Mouse (Mus musculus) kidney, adult 2 months (tissue): ENCODE data around the gene Rom1. TPM values are rescaled to one million over a fixed set of nuclear protein-coding genes. Genes with fewer than 3 reads are reported as not detected.

ENCODE experiments used
- DNase-seq: peaks from one replicate; pipeline ENCODE4 v3.0.0; 2021
- H3K27ac ChIP-seq: fragments of 200-500 bp; 2 replicates; pipeline ENCODE4 v1.5.1; 2012; ENCODE audit warnings: low read depth, low read length, control low read depth, inconsistent platforms; ENCODE audit not compliant: insufficient read depth
- H3K27me3 ChIP-seq: fragments of 200-500 bp; replicated peaks from 2 replicates; pipeline ENCODE4 v1.6.1; 2012; ENCODE audit warnings: mild to moderate bottlenecking, moderate library complexity, low read length, inconsistent platforms; ENCODE audit not compliant: control insufficient read depth, insufficient read depth
- H3K36me3 ChIP-seq: fragments of 200-500 bp; 2 replicates; pipeline ENCODE4 v1.6.1; 2012; ENCODE audit warnings: mild to moderate bottlenecking, moderate library complexity, low read length, inconsistent platforms; ENCODE audit not compliant: control insufficient read depth, insufficient read depth
- H3K4me1 ChIP-seq: fragments of 200-500 bp; 2 replicates; pipeline ENCODE4 v1.6.1; 2011; ENCODE audit warnings: low read length; ENCODE audit not compliant: control insufficient read depth, insufficient read depth
- H3K4me3 ChIP-seq: fragments of 200-500 bp; 2 replicates; pipeline ENCODE4 v1.5.1; 2011; ENCODE audit warnings: mild to moderate bottlenecking, low read depth, low read length, control low read depth; ENCODE audit not compliant: insufficient read depth
- CTCF ChIP-seq: fragments of 200-500 bp; conservative IDR thresholded peaks from 2 replicates; pipeline ENCODE4 v1.5.1; 2011; ENCODE audit warnings: low read depth, mild to moderate bottlenecking, control low read depth, low read length, moderate library complexity, mixed read lengths; ENCODE audit not compliant: insufficient read depth, insufficient read length
- POLR2A ChIP-seq: fragments of 200-500 bp; IDR thresholded peaks from one replicate; pipeline ENCODE4 v1.6.1; 2011; ENCODE audit warnings: low read depth, low read length, control low read depth
- WGBS: fragments of 180-500 bp; shearing (Covaris S2); methylation state at CpG from one replicate; pipeline ENCODE4 v1.1.7; 2018; 5-methylcytosine and 5-hydroxymethylcytosine counted together
- polyA plus RNA-seq: library from polyadenylated mRNA; depleted of rRNA; stranded (reverse); fragments of >200 nt; gene quantifications from 2 replicates; pipeline ENCODE4 v1.2.3, GENCODE M21; 2012

Rom1 gene
- polyA plus RNA-seq, 1 experiment = 12.0 TPM

DNA sequence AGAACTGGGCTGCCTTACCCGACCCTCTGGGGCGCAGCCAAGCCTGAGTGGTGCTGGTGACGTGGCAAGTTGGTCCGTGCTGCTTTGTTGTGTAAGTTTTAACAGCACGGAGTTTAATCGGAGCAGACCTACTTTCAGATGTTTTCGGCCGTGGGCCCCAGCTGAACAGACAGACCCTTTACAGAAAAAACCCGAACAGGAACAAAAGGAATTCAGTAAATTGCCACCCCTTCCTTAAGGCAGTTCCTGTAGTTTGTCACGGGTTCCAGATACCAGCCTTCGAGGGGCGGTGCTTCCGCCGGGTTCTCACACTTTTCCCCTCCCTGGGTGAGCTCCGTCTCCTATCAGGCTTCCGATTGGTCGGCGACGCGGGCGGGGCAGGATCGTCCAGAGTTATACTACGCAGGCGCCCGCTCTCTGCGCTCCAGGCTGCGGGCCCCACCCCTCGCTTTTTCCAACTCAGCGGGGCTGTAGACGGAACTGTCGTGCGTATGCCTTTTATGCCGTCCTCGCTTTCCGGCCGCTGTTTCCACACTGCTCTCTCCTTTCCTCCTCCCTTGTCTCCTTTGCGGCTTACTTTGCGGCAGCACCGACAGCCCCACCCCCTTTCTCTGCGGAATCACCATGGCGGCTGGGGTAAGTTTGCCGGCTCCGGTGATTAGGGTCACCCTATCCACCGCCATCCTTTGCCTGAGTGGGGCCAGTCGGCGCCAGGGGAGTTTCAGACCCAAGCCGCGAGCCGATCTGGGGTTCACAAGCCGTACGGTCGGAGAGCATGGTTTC, 37.6 kb upstream of the Rom1 start, which contains the start of gene Eef1g:
Gene Eef1g (plus strand): TSS at position 452 of the 783 bp plus-strand sequence.
- WGBS = under 1% methylated on average over 52 of the region's 52 CpGs
- Histone ChIP-seq H3K4me1 (peaks cover 4% of the 10 kb centered on the region; the same call in 1 of the 2 replicates), H3K27me3 (no peaks in the 10 kb centered on the region), H3K4me3 (peak within 1 kb of the TSS; percentile 75), H3K27ac (peak within 1 kb of the TSS; percentile 87), H3K36me3 (peaks cover 2% of the 10 kb centered on the region)
- peak; percentile 100 for DNase-seq
- TF ChIP-seq CTCF (no peak), POLR2A (no peak)

DNA sequence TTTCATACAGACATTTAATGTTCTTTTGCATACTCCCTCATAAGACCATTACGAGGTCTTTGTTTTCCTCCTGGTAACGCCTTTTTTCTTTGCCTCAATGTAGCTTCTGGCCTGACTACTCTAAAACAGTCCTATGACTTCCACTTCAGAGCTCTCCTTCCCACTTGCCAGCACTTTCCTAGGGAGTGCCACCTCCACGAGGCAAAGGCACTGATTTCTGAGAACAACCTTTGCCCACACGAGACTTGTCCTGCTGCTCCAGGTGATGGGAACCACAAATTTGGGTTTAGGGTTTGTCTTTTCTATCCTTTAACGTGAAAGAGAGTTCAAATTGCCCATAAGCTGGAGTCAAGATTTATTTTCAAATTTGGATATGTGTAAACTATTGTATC, 37.0 kb upstream of the Rom1 start:
- 10% methylated on average over 5 of the region's 5 CpGs for whole genome bisulfite sequencing

DNA sequence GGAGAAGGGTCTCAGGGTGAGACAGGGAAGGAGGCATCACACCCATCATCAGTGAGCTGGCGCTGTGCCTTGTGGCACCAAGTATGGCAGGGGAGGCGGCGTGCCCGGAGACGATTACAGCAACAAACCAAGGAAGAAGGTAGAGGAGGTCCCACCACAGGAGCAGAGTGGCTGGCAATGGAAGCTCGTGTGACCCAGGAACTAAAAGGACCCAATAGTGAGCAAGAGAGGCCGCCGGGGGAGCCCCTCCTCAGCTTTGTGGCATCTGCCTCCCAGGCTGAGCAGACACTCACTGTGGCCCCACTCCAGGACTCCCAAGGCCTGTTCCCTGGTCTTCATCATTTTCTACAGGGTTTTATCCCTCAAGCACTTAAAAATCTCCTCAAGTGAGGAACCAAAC, 36.6 kb upstream of the Rom1 start:
- no peak overlapping the region for H3K4me3 ChIP-seq
- 53% methylated on average over 8 of the region's 8 CpGs for WGBS
- TF ChIP-seq POLR2A (no peak), CTCF (no peak)

More for the DNA sequence above, 37.0 kb upstream of the Rom1 start:
- TF ChIP-seq POLR2A = no peak
- no peak for TF ChIP-seq CTCF
- no peaks in the 10 kb centered on the region for H3K27me3 ChIP-seq
- peak overlapping the region; percentile 59 for H3K4me3 ChIP-seq
- H3K4me1 ChIP-seq = peaks cover 4% of the 10 kb centered on the region; the same call in 1 of the 2 replicates
- DNase-seq = no peak
- peak overlapping the region; percentile 87 for H3K27ac ChIP-seq
- H3K36me3 ChIP-seq = peaks cover 2% of the 10 kb centered on the region; the same call in 1 of the 2 replicates

DNA sequence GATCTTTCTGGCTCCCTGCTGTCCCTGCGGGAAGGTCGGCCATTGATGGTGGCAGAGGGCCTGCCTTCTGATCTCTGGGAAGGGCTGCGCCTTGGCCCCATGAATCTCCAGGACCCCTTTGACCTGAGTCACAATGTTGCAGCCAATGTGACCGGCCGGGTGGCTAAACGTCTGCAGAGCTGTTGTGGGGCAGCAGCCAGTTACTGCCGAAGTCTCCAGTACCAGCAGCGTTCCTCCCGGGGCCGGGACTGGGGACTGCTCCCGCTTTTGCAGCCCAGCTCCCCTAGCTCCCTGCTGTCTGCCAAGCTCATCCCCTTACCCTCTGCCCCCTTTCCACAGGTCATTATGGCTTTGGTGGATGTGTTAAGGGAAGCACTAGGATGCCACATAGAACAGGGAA, 35.9 kb upstream of the Rom1 start:
- no peaks in the 10 kb centered on the region for H3K27me3 ChIP-seq
- no peak overlapping the region for H3K4me3 ChIP-seq
- H3K36me3 ChIP-seq = peaks cover 1% of the 10 kb centered on the region; the same call in 1 of the 2 replicates
- peaks cover 4% of the 10 kb centered on the region; the same call in 1 of the 2 replicates for H3K4me1 ChIP-seq
- H3K27ac ChIP-seq = no peak overlapping the region
- TF ChIP-seq POLR2A (no peak), CTCF (no peak)
- no peak for DNase-seq
- WGBS = 74% methylated on average over 11 of the region's 11 CpGs

More for the DNA sequence above, 36.6 kb upstream of the Rom1 start:
- Histone ChIP-seq H3K36me3 (peaks cover 2% of the 10 kb centered on the region; the same call in 1 of the 2 replicates), H3K27me3 (no peaks in the 10 kb centered on the region), H3K4me1 (peaks cover 4% of the 10 kb centered on the region; the same call in 1 of the 2 replicates), H3K27ac (no peak overlapping the region)
- no peak for DNase-seq

DNA sequence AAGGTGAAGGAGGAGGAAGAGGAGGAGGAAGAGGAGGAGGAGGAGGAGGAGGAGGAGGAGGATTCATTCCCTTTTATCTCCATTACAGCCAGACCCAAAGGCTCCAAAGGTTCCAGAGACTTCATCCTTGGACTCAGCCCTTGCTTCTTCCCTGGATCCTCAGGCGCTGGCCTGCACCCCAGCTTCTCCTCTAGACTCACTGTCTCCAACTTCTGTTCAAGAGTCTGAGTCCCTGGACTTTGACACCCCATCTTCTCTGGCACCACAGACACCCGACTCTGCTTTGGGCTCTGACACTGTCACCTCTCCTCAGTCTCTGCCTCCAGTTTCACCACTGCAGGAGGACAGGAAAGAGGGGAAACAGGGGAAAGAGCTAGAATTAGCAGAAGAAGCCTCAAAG, 33.1 kb upstream of the Rom1 start:
- Histone ChIP-seq H3K27me3 (no peaks in the 10 kb centered on the region), H3K4me3 (no peak overlapping the region), H3K36me3 (peaks cover 1% of the 10 kb centered on the region; the same call in 1 of the 2 replicates), H3K4me1 (peaks cover 4% of the 10 kb centered on the region; the same call in 1 of the 2 replicates), H3K27ac (no peak overlapping the region)
- peak; percentile 66 for DNase-seq
- whole genome bisulfite sequencing = 57% methylated on average over 2 of the region's 2 CpGs
- TF ChIP-seq POLR2A = no peak
- TF ChIP-seq CTCF = no peak

DNA sequence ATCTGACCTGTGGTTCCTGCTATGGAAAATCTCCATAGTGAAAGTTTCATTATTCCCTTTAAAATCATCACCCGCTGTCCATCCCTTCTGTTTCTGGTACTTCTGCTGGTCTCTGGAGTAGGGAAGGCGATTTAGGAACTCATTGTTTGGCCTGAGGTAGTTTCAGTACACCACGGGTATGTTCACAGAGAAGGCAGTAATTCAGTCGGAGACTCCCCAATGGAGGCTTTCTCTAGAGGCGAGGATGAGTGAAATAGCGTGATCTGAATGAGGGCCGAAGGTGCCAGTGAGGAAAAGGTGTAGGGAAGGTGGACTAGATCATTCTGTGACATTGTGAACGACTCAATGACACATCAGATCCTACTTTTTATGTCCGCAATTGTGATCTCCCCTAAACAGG, 25.0 kb upstream of the Rom1 start:
- peak overlapping the region; percentile 64 for H3K4me3 ChIP-seq
- no peak overlapping the region for H3K27ac ChIP-seq
- WGBS = 3% methylated on average over 9 of the region's 9 CpGs
- H3K4me1 ChIP-seq = peaks cover 6% of the 10 kb centered on the region; the same call in 1 of the 2 replicates
- peaks cover 2% of the 10 kb centered on the region; the same call in 1 of the 2 replicates for H3K36me3 ChIP-seq
- DNase-seq = no peak
- H3K27me3 ChIP-seq = no peaks in the 10 kb centered on the region
- TF ChIP-seq POLR2A = no peak
- no peak for TF ChIP-seq CTCF
